Mouse (Mus musculus) left cerebral cortex, postnatal 10 days (tissue): ENCODE measurements around the gene Cdh4. TPM values are rescaled to one million over a fixed set of nuclear protein-coding genes. Genes with fewer than 3 reads are reported as not detected.

Source experiments
- DNase-seq, 2 experiments: peaks; one replicate each; pipeline ENCODE4 v3.0.0; 2021 to 2022; ENCODE audit warnings: low spot score in 2 of 2, mixed read lengths in 1 of 2; ENCODE audit errors: extremely low spot score in 1 of 2
- intact Hi-C: fragments of 180-260 bp; cut with DNase I; formaldehyde crosslinking; loops from one replicate; pipeline ENCODE4 v1.15.1; 2025
- total RNA-seq, 2 experiments: library from RNA; stranded (reverse); gene quantifications; 2 replicates each; pipeline ENCODE4 v1.2.3; 2021

Gene Cdh4
- total RNA-seq, 2 experiments from 2014 or later, result 36.4 to 41.2 TPM

DNA sequence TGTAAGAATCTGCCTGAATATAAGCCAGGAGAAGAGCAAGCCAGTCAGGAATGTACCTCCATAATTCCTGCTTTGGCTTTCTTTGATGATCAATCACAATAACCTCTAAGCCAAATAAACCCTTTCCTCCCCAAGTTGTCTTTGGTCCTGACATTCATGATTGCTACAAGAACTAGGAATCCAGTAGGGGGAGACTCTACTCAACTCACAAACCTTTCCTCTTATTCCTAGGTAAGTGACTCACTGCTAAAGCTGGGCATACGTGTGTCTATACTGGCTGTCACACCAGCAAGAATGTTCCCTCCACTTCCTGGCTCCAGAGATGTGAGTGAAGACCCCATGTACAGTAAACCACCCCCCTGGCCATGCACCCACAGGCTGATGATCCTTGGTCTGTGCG, 185.3 kb downstream of the Cdh4 start:
- no peak for DNase-seq
- intact Hi-C loops, result no loop called here

DNA sequence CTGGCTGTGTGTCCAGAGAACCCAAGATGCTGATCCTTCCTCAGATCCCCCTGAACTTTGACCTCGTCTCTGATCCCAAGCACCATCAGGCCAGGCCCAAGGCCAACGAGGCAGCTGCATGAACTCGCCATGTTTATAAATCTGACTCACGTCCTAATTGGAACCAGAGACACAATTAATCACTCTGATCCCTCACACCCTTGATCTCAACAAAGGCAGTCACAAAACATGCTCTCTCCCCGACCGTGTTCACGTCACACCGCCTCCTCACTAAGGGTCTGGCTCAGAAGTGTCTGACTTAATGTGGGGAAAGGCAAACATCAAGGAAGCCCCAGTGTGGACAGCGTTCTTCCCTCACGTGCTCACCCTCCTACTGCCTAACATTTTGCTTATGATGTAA, 188.5 kb downstream of the Cdh4 start:
- no peak for DNase-seq
- intact Hi-C loops, result no loop called here

DNA sequence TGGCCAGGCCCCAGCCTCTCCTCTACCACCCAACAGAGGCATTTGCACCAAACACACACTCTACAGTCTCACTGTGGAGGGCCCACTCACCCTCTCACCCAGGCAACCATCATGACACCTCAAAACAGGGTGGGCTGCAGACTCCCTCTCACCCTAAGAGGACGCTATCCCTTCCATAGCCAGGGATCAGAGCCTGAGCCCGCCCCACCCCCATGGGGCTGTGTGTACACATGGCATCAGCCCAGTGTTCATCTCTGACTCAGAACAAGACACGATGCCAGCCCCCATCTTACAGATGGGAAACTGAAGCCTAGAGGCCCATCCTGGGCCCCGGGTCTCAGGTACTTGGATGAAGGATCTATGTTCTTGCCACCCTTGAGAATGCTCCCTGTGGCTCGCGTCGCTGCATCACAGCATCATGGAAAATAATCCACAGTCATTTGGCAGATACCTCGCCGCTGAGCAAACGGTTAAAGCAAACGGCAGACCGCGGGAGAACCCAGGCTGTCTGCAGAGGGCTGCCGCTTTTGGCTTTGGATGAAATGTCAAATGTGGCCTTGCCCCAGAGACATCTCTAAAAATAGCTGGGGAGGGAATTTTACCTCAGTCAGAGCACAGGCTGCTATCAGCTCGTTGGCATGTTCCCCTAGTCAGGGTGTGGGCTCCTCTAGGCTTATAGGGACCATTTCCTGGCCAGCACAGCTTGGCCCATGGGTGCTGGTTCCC, 198.5 kb downstream of the Cdh4 start:
- intact Hi-C loops, result no loop called here

GRCm38 (mm10) chr2:179648573-179649263, 206.5 kb downstream of the Cdh4 start:
- DNase-seq, result no peak
- intact Hi-C loops, result no loop called here

More for the DNA sequence above, 198.5 kb downstream of the Cdh4 start:
- no peak for DNase-seq

DNA sequence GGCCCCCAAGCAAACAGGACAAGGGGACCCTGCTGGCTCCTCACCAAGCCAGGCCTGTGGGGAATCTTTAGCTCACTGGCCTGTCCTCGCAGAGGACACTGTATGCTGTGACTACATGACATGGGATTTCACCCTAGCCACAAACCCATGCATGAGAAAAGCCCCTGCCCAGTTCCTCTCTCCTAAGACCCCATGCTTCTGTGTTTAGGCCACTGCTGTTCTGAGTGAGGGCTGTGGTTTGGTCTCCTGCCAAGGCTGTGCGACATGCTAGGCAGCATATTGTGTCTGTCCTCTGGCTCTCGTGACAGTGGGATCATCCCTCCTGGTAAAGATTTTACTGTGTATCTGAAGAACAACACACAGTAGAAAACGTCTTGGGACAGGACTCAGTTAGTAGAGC, 207.1 kb downstream of the Cdh4 start:
- intact Hi-C loops, result no loop called here
- DNase-seq, result no peak

DNA sequence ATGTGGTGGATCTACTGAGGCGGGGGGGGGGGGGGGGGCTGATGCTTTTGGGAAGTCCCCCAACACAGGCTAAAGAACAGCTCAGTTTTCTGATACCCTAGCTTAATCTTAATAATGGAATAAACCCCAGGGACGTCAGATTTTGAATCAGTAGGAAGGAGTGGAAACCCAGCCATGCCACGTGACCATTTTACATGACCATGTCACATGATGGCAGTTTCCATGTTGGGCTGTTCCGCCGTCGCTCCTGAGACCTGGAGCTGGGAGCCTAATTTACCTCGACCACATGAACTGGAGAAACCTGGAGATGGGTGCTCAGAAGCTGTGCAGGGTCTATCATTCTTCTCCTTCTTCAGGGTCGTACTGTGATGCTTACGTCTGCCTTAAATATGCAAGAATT, 207.9 kb downstream of the Cdh4 start:
- intact Hi-C loops, result no loop called here
- DNase-seq, result no peak

DNA sequence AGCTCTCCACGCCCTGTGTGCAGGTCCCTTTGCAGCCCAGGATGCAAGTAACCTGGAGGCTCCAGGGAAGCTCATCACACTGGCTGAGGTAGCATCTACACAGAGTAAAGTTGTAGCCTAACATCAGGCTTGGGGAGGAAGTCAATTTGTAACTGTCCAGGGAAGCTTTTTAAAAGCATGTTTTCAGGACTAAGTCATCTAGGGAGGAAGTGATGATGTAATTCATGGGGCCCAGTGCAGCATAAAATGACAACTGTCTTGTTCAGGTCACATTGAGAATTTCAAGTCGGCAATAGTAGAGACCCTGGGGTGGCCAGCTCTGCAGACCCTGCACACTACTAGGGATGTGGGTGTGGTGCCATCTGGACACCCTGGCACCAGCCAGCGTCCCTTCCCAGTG, 213.3 kb downstream of the Cdh4 start:
- no peak for DNase-seq
- intact Hi-C loops, result no loop called here

- DNase-seq, result no peak
- intact Hi-C loops, result no loop called here
Measured at GRCm38 (mm10) chr2:179659254-179659653, 217.0 kb downstream of the Cdh4 start.

- no peak for DNase-seq
- intact Hi-C loops, result no loop called here
Measured at GRCm38 (mm10) chr2:179661998-179662714, 219.9 kb downstream of the Cdh4 start.

DNA sequence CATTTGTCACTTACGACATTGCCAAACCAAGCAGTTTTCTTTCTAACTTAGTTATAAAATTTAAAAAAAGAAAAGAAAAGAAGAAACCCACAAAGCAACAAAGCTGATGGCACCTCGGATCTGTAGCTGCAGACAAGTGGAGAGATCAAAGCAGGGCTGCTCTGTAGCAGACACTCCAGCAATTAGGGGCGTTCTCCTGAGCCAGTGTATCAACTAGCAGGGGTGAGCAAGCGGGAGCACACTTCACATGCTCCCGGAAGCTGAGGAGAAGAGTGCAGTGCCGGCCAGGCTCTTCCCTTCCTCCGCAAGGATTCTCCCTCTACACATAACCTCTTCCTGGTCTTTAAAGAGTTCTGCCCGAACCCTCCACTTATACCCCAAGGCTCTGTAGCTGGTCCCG, 220.5 kb downstream of the Cdh4 start:
- intact Hi-C loops, result no loop called here
- DNase-seq, result no peak

GRCm38 (mm10) chr2:179663652-179664051, 221.4 kb downstream of the Cdh4 start:
- DNase-seq, result no peak
- intact Hi-C loops, result no loop called here

GRCm38 (mm10) chr2:179664171-179664608, 222.0 kb downstream of the Cdh4 start:
- no peak for DNase-seq
- intact Hi-C loops, result no loop called here

DNA sequence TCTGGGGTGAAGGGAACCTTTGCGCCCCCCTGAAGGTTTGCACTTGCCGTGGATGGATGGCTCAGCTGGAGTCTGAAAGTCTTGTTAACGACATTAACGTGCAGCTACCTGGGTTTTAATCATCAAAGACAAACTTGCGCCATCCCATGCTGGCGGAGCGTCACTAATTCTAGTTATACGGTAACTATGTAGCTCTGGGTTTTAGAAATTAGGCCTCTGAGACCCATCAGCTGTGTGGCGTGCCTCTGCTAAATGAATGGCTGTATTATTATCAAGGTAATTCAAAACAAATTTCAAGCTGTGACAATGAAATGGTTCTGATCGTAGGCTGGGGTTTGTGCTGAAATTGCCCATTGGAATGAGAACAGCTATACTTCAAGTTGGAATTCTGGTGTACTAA, 228.5 kb downstream of the Cdh4 start:
- intact Hi-C loops, result no loop called here
- DNase-seq, result no peak

- intact Hi-C loops, result loop anchor here (5.0 kb wide), 1 partner anchor 197 kb away; no protein-coding TSS in a partner anchor
- peak in 1 of 2 experiments; percentile 22 for DNase-seq
Measured at GRCm38 (mm10) chr2:179679866-179680265, 237.6 kb downstream of the Cdh4 start.

DNA sequence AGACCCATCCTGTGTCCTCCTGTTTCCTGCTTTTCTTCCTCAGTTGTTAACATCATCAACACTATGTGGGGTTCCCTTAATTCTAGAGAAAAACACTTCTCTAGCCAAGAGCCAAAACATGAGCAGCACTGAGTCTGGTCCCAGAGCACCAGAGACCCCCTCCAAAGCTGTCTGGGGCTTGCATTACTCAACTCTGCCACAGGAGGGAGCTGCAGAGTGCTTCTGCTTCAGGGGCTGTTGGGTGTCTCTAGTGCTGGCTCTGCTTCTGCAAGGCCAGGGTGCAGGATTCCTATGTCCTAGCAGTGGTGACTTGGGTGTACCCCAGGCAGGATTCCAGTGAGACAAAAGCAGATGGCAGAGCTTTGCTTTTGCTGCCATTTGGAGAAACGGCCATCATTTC, 239.2 kb downstream of the Cdh4 start:
- intact Hi-C loops, result loop anchor here (5.0 kb wide), 1 partner anchor 196 kb away; no protein-coding TSS in a partner anchor
- no peak for DNase-seq

DNA sequence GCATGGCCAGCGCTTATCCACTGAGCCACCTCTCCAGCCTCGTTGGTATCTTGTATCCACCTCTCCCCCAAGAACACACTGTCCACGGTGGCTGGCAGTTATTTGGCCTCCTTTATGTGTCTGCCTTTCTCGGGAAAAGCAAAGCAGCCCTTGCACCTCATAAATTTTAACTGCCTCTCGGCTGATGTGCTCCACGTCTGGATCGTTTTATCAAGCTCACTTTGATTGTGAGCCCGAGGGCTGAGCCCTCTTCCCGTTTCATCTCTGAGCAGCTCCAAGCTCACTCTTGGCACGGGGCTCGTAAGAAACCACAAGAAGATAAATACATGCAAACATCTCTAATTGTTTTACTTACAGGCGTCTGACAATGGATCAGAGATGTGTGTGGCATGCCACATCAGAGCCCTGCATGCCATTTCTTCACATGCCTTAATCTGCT, 245.0 kb downstream of the Cdh4 start:
- DNase-seq, result no peak
- intact Hi-C loops, result no loop called here

GRCm38 (mm10) chr2:179688976-179689375, 246.7 kb downstream of the Cdh4 start:
- DNase-seq, result peak in 1 of 2 experiments; percentile 61
- intact Hi-C loops, result no loop called here

- no peak for DNase-seq
- intact Hi-C loops, result no loop called here
Measured at GRCm38 (mm10) chr2:179689761-179690160, 247.5 kb downstream of the Cdh4 start.

DNA sequence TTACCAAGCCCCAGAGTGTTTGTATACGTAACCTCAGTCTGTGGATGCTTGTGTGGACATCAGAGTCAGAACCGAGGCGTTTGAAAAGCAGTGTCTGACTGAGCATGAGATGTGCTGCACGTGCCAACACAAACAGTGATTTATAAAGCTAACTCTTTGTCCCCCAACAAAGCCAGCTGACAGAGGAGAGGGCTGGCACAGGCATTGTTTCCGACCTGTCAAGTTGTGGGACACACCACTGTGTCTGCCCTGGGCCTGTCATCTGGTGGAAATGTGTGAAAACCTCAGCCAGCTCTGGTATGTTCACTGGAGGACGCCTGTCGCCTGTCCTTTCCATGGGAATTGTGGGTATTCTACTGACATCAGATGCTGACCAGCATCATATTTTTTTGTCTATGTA, 248.3 kb downstream of the Cdh4 start:
- intact Hi-C loops, result no loop called here

DNA sequence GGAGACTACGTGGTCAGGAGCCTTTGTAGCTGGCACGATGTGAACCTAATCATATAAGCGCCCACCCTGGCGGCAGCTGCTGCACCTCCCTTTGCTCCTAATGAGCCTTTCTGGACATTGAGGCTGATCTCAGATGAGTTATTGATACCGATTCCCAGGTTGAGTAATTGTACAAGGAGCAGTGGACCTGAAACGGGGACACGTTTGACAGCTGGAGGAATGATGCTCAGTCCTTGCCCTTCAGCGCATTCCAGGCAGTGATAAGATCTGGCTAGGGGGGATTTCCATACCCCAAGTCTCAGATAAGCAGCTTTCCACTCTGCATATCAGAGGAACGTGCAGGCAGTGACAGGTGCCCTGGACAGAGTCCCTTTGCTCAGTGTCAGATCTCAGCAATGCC, 252.7 kb downstream of the Cdh4 start:
- intact Hi-C loops, result no loop called here
- DNase-seq, result no peak

More for the DNA sequence above, 248.3 kb downstream of the Cdh4 start:
- no peak for DNase-seq
